Mouse (Mus musculus): ENCODE measurements around the gene Nsd1. TPM values are rescaled to one million over a fixed set of nuclear protein-coding genes. Genes with fewer than 3 reads are reported as not detected.
A peak's percentile ranks its signal among the peaks of the same experiment; 100 is the strongest.

Nsd1 gene
- polyA plus RNA-seq, 1 experiment: 17.6 TPM

GRCm38 (mm10) chr13:55321434-55322129 lies 112.0 kb downstream of the Nsd1 start, which contains the start of gene Rab24:
Gene Rab24 (minus strand): TSS chr13:55321946.
- WGBS: under 1% methylated on average over 73 of the region's 73 CpGs
- peak; percentile 94 for DNase-seq
- Histone ChIP-seq H3K4me1 (ENCODE audit: control insufficient read depth, insufficient read depth, low read length) (peaks cover 13% of the 10 kb centered on the region), H3K27ac (ENCODE audit: insufficient read depth, low read depth, low read length) (peak within 1 kb of the TSS; percentile 78), H3K27me3 (replicated peaks; ENCODE audit: control insufficient read depth, insufficient read depth, low read length) (no peaks in the 10 kb centered on the region), H3K36me3 (ENCODE audit: control insufficient read depth, insufficient read depth, low read length) (no peaks in the 10 kb centered on the region; the same call in 1 of the 2 replicates), H3K4me3 (ENCODE audit: insufficient read depth, low read depth, low read length) (peak within 1 kb of the TSS; percentile 93)
- TF ChIP-seq CTCF (conservative IDR thresholded peaks at IDR 0.05; ENCODE audit: insufficient read depth, insufficient read length, low read depth, low read length): no peak
- peak; percentile 25 for TF ChIP-seq POLR2A (IDR thresholded peaks at IDR 0.05; ENCODE audit: low read depth, low read length)

GRCm38 (mm10) chr13:55322130-55322825 lies 112.7 kb downstream of the Nsd1 start:
- peak; percentile 92 for DNase-seq
- WGBS: under 1% methylated on average over 31 of the region's 31 CpGs
- peaks cover 13% of the 10 kb centered on the region for H3K4me1 ChIP-seq (ENCODE audit: control insufficient read depth, insufficient read depth, low read length)
- no peak for TF ChIP-seq POLR2A (IDR thresholded peaks at IDR 0.05; ENCODE audit: low read depth, low read length)
- peak; percentile 56 for TF ChIP-seq CTCF (conservative IDR thresholded peaks at IDR 0.05; ENCODE audit: insufficient read depth, insufficient read length, low read depth, low read length)
- H3K4me3 ChIP-seq (ENCODE audit: insufficient read depth, low read depth, low read length): peak overlapping the region; percentile 93
- H3K27ac ChIP-seq (ENCODE audit: insufficient read depth, low read depth, low read length): peak overlapping the region; percentile 78
- no peaks in the 10 kb centered on the region; the same call in 1 of the 2 replicates for H3K36me3 ChIP-seq (ENCODE audit: control insufficient read depth, insufficient read depth, low read length)
- no peaks in the 10 kb centered on the region for H3K27me3 ChIP-seq (replicated peaks; ENCODE audit: control insufficient read depth, insufficient read depth, low read length)

- 71% methylated on average over 11 of the region's 11 CpGs for WGBS
- H3K4me1 ChIP-seq (ENCODE audit: control insufficient read depth, insufficient read depth, low read length): peaks cover 21% of the 10 kb centered on the region
- H3K27ac ChIP-seq (ENCODE audit: insufficient read depth, low read depth, low read length): no peak overlapping the region
- peak; percentile 25 for DNase-seq
- TF ChIP-seq CTCF (conservative IDR thresholded peaks at IDR 0.05; ENCODE audit: insufficient read depth, insufficient read length, low read depth, low read length): no peak
- TF ChIP-seq POLR2A (IDR thresholded peaks at IDR 0.05; ENCODE audit: low read depth, low read length): no peak
- no peaks in the 10 kb centered on the region; the same call in 1 of the 2 replicates for H3K36me3 ChIP-seq (ENCODE audit: control insufficient read depth, insufficient read depth, low read length)
- no peaks in the 10 kb centered on the region for H3K27me3 ChIP-seq (replicated peaks; ENCODE audit: control insufficient read depth, insufficient read depth, low read length)
- H3K4me3 ChIP-seq (ENCODE audit: insufficient read depth, low read depth, low read length): no peak overlapping the region
Measured at GRCm38 (mm10) chr13:55325596-55325995, 116.0 kb downstream of the Nsd1 start.

GRCm38 (mm10) chr13:55327169-55327568 lies 117.6 kb downstream of the Nsd1 start:
- peaks cover 16% of the 10 kb centered on the region; the same call in 1 of the 2 replicates for H3K4me1 ChIP-seq (ENCODE audit: control insufficient read depth, insufficient read depth, low read length)
- no peak overlapping the region for H3K4me3 ChIP-seq (ENCODE audit: insufficient read depth, low read depth, low read length)
- TF ChIP-seq CTCF (conservative IDR thresholded peaks at IDR 0.05; ENCODE audit: insufficient read depth, insufficient read length, low read depth, low read length) (no peak), POLR2A (IDR thresholded peaks at IDR 0.05; ENCODE audit: low read depth, low read length) (no peak)
- no peaks in the 10 kb centered on the region for H3K27me3 ChIP-seq (replicated peaks; ENCODE audit: control insufficient read depth, insufficient read depth, low read length)
- H3K27ac ChIP-seq (ENCODE audit: insufficient read depth, low read depth, low read length): no peak overlapping the region
- DNase-seq: no peak
- WGBS: 43% methylated on average over 4 of the region's 4 CpGs
- H3K36me3 ChIP-seq (ENCODE audit: control insufficient read depth, insufficient read depth, low read length): no peaks in the 10 kb centered on the region; the same call in 1 of the 2 replicates

GRCm38 (mm10) chr13:55327633-55328032 lies 118.1 kb downstream of the Nsd1 start:
- H3K27ac ChIP-seq (ENCODE audit: insufficient read depth, low read depth, low read length): no peak overlapping the region
- DNase-seq: peak; percentile 93
- H3K4me3 ChIP-seq (ENCODE audit: insufficient read depth, low read depth, low read length): no peak overlapping the region
- no peaks in the 10 kb centered on the region for H3K27me3 ChIP-seq (replicated peaks; ENCODE audit: control insufficient read depth, insufficient read depth, low read length)
- H3K36me3 ChIP-seq (ENCODE audit: control insufficient read depth, insufficient read depth, low read length): no peaks in the 10 kb centered on the region; the same call in 1 of the 2 replicates
- 34% methylated on average over 8 of the region's 8 CpGs for WGBS
- H3K4me1 ChIP-seq (ENCODE audit: control insufficient read depth, insufficient read depth, low read length): peaks cover 16% of the 10 kb centered on the region; the same call in 1 of the 2 replicates
- peak; percentile 95 for TF ChIP-seq CTCF (conservative IDR thresholded peaks at IDR 0.05; ENCODE audit: insufficient read depth, insufficient read length, low read depth, low read length)
- no peak for TF ChIP-seq POLR2A (IDR thresholded peaks at IDR 0.05; ENCODE audit: low read depth, low read length)

- WGBS: 86% methylated on average over 6 of the region's 6 CpGs
- Histone ChIP-seq H3K36me3 (ENCODE audit: control insufficient read depth, insufficient read depth, low read length) (no peaks in the 10 kb centered on the region; the same call in 1 of the 2 replicates), H3K4me3 (ENCODE audit: insufficient read depth, low read depth, low read length) (no peak overlapping the region), H3K27ac (ENCODE audit: insufficient read depth, low read depth, low read length) (no peak overlapping the region), H3K27me3 (replicated peaks; ENCODE audit: control insufficient read depth, insufficient read depth, low read length) (no peaks in the 10 kb centered on the region), H3K4me1 (ENCODE audit: control insufficient read depth, insufficient read depth, low read length) (peaks cover 11% of the 10 kb centered on the region; the same call in 1 of the 2 replicates)
- TF ChIP-seq POLR2A (IDR thresholded peaks at IDR 0.05; ENCODE audit: low read depth, low read length) (no peak), CTCF (conservative IDR thresholded peaks at IDR 0.05; ENCODE audit: insufficient read depth, insufficient read length, low read depth, low read length) (no peak)
- DNase-seq: no peak
Measured at GRCm38 (mm10) chr13:55328171-55328570, 118.6 kb downstream of the Nsd1 start.

- DNase-seq: no peak
- Histone ChIP-seq H3K27me3 (replicated peaks; ENCODE audit: control insufficient read depth, insufficient read depth, low read length) (no peaks in the 10 kb centered on the region), H3K4me1 (ENCODE audit: control insufficient read depth, insufficient read depth, low read length) (peaks cover 8% of the 10 kb centered on the region; the same call in 1 of the 2 replicates), H3K27ac (ENCODE audit: insufficient read depth, low read depth, low read length) (no peak overlapping the region), H3K36me3 (ENCODE audit: control insufficient read depth, insufficient read depth, low read length) (no peaks in the 10 kb centered on the region; the same call in 1 of the 2 replicates), H3K4me3 (ENCODE audit: insufficient read depth, low read depth, low read length) (no peak overlapping the region)
- TF ChIP-seq CTCF (conservative IDR thresholded peaks at IDR 0.05; ENCODE audit: insufficient read depth, insufficient read length, low read depth, low read length): no peak
- no peak for TF ChIP-seq POLR2A (IDR thresholded peaks at IDR 0.05; ENCODE audit: low read depth, low read length)
- 83% methylated on average over 4 of the region's 4 CpGs for WGBS
Measured at GRCm38 (mm10) chr13:55328641-55329040, 119.1 kb downstream of the Nsd1 start.
